Mouse (Mus musculus) CH12.LX (cell line): ENCODE measurements at regions not wholly inside any gene's neighbourhood (a gene's known extent, or its start where the extent isn't known, plus 50 kb on each side); places are given as distances from the start of the nearest gene placed in this dataset.

Experiments used
- CTCF ChIP-seq, 2 experiments: IDR thresholded peaks in 1 of 2; conservative IDR thresholded peaks in 1 of 2; 2 replicates each; pipeline ENCODE4 v1.5.1; 2011 to 2012; ENCODE audit warnings: low read depth in 2 of 2, low read length in 2 of 2, improper control_type of control experiment in 1 of 2, inconsistent platforms in 1 of 2, mild to moderate bottlenecking in 1 of 2, moderate library complexity in 1 of 2
- ETS1 ChIP-seq: conservative IDR thresholded peaks from 2 replicates; pipeline ENCODE4 v1.6.1; 2012; ENCODE audit warnings: low read depth, mild to moderate bottlenecking, inconsistent platforms, low read length, improper control_type of control experiment, moderate library complexity
- MAFK ChIP-seq: IDR thresholded peaks from 2 replicates; pipeline ENCODE4 v1.6.1; 2011; ENCODE audit warnings: low read length, improper control_type of control experiment; ENCODE audit not compliant: insufficient replicate concordance
- MXI1 ChIP-seq: IDR thresholded peaks from 2 replicates; pipeline ENCODE4 v1.6.1; 2011; ENCODE audit warnings: mild to moderate bottlenecking, low read depth, low read length, improper control_type of control experiment
- PAX5 ChIP-seq: IDR thresholded peaks from 2 replicates; pipeline ENCODE4 v1.6.1; 2012; ENCODE audit warnings: low read length, inconsistent platforms, mixed read lengths
- POLR2A ChIP-seq: IDR thresholded peaks from 2 replicates; pipeline ENCODE4 v1.6.1; 2011; ENCODE audit warnings: low read depth, mild to moderate bottlenecking, improper control_type of control experiment, low read length
- USF1 ChIP-seq: IDR thresholded peaks from 2 replicates; pipeline ENCODE4 v1.6.1; 2014; ENCODE audit warnings: low read depth, mild to moderate bottlenecking, inconsistent platforms, low read length, improper control_type of control experiment

- TF ChIP-seq ETS1 (no peak), POLR2A (no peak), USF1 (no peak), CTCF (conservative IDR thresholded peaks at IDR 0.05 in 1 of 2, IDR thresholded peaks at IDR 0.05 in 1 of 2; ENCODE audit: low read depth in 2 of 2, low read length in 2 of 2) (no peak), MAFK (no peak), PAX5 (no peak), MXI1 (no peak)
Observed at GRCm38 (mm10) chr3:50914866-50915365, 309.3 kb upstream of the Noct start.
